Mouse (Mus musculus) frontal cortex, adult 2 months (tissue): ENCODE data around the gene Cd3d. TPM values are rescaled to one million over a fixed set of nuclear protein-coding genes. Genes with fewer than 3 reads are reported as not detected.

ENCODE experiments used
- DNase-seq, 2 experiments: peaks; one replicate each; pipeline ENCODE4 v3.0.0; 2022; ENCODE audit warnings: low spot score in 1 of 2; ENCODE audit errors: extremely low spot score in 1 of 2
- polyA plus RNA-seq: library from polyadenylated mRNA; depleted of rRNA; stranded (reverse); fragments of >200 nt; gene quantifications from 2 replicates; pipeline ENCODE4 v1.2.3, GENCODE M21; 2012; rRNA removed

The Cd3d gene
- polyA plus RNA-seq, 1 experiment, result 0.06 TPM

- no peak for DNase-seq
Measured at GRCm38 (mm10) chr9:45032261-45032660, 50.7 kb downstream of the Cd3d start.

DNA sequence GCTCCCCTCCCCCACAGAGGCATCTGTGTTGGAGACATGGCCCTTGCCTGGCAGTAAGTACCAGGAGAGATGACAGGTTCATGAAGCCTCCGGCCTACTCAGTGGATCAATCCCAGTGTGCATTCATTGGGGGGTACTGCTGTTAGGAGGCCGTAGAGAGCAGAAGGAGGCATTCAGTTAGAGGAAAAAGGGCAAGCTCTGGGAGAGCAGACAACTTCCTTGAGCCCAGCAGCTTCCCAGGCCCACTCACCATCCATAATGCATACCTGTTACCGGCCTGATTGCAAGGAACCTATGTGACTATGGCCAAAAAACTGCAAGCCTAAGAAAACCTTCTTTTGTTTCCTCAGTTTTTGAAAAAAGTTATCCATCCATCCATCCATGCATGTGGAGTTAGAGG is 52.9 kb downstream of the Cd3d start:
- no peak for DNase-seq

Other genes with a start within 250 kb of the Cd3d start
- 138 and 146 TPM in 2 replicates for gene Phldb1, start 246.6 kb upstream of the Cd3d start, polyA plus RNA-seq
- 55.6 and 57.7 TPM in 2 replicates for gene Arcn1, start 213.9 kb upstream of the Cd3d start, polyA plus RNA-seq
- gene Ift46, start 213.9 kb upstream of the Cd3d start, polyA plus RNA-seq, result 90.9 and 96.6 TPM in 2 replicates
- gene Tmem25, start 182.5 kb upstream of the Cd3d start, polyA plus RNA-seq, result 87.8 and 89.6 TPM in 2 replicates
- gene Ttc36, start 178.7 kb upstream of the Cd3d start, polyA plus RNA-seq, result 0.88 and 1.4 TPM in 2 replicates
- 29.9 and 32.5 TPM in 2 replicates for gene Kmt2a, start 100.5 kb upstream of the Cd3d start, polyA plus RNA-seq
- gene Atp5l, start 61.0 kb upstream of the Cd3d start, polyA plus RNA-seq, result 723 and 788 TPM in 2 replicates
- 25.3 and 27.4 TPM in 2 replicates for gene Ube4a, start 16.2 kb upstream of the Cd3d start, polyA plus RNA-seq
- 0.13 TPM in 1 of 2 replicates, not detected in the other for gene Cd3g, start 1.4 kb upstream of the Cd3d start, polyA plus RNA-seq
- gene Cd3e, start 27.8 kb downstream of the Cd3d start, polyA plus RNA-seq, result 0.08 and 0.13 TPM in 2 replicates
- 2.1 and 2.8 TPM in 2 replicates for gene Mpzl2, start 58.0 kb downstream of the Cd3d start, polyA plus RNA-seq
- 2.0 and 2.1 TPM in 2 replicates for gene Mpzl3, start 73.4 kb downstream of the Cd3d start, polyA plus RNA-seq
- 0.32 and 0.59 TPM in 2 replicates for gene Jaml, start 97.4 kb downstream of the Cd3d start, polyA plus RNA-seq
- 82.9 and 83.5 TPM in 2 replicates for gene Scn2b, start 136.0 kb downstream of the Cd3d start, polyA plus RNA-seq
- gene Scn4b, start 156.6 kb downstream of the Cd3d start, polyA plus RNA-seq, result 17.4 and 32.4 TPM in 2 replicates
- 2.8 and 3.1 TPM in 2 replicates for gene BC049352, start 200.2 kb downstream of the Cd3d start, polyA plus RNA-seq
- 0.08 and 0.18 TPM in 2 replicates for gene Tmprss4, start 222.3 kb downstream of the Cd3d start, polyA plus RNA-seq